In genomic region chr2:146856120-146856519, GRCm38 (mm10) we compare ENCODE assay signal across 8 mouse cellular contexts. TPM values are rescaled to one million over a fixed set of nuclear protein-coding genes. Genes with fewer than 3 reads are reported as not detected.
DNase-seq lines count a peak whose midpoint lies in the region; ATAC-seq and TF ChIP-seq lines count a peak whose summit lies in the region.

No protein-coding gene starts in this region.

- peak overlapping the region; percentile 82 for H3K4me2 ChIP-seq in heart, embryonic 14.5 days (ENCODE audit: low read length)
- H3K4me2 ChIP-seq in embryonic facial prominence, embryonic 12.5 days (replicated peaks), result peak overlapping the region; percentile 62
- H3K4me2 ChIP-seq in intestine, embryonic 14.5 days (ENCODE audit: low read length), result peak overlapping the region; percentile 61

- WGBS in heart, embryonic 14.5 days, result 2% methylated on average over 11 of the region's 11 CpGs
- WGBS in embryonic facial prominence, embryonic 12.5 days, result 3% methylated on average over 11 of the region's 11 CpGs
- WGBS in intestine, embryonic 14.5 days, result 6% methylated on average over 11 of the region's 11 CpGs

- peak overlapping the region; percentile 1 to 78; a peak in 3 of 4 replicates for H3K27ac ChIP-seq in heart, embryonic 14.5 days (replicated peaks in 1 of 2; ENCODE audit: control insufficient read depth in 1 of 2, insufficient read depth in 1 of 2, low read depth in 2 of 2, low read length in 2 of 2)
- H3K27ac ChIP-seq in ES-Bruce4 (ENCODE audit: insufficient read depth, low read length), result no peak overlapping the region
- peak overlapping the region; percentile 55 for H3K27ac ChIP-seq in embryonic facial prominence, embryonic 12.5 days
- peak overlapping the region; percentile 74; the same call in 1 of the 2 replicates for H3K27ac ChIP-seq in intestine, embryonic 14.5 days (ENCODE audit: low read depth)

- TF ChIP-seq EP300 in ES-Bruce4 (IDR thresholded peaks at IDR 0.05; ENCODE audit: insufficient read depth, low read depth, low read length), result no peak

- peak overlapping the region; percentile 83 to 88 for H3K4me3 ChIP-seq in heart, embryonic 14.5 days (ENCODE audit: control insufficient read depth in 1 of 2, insufficient read depth in 1 of 2, low read depth in 1 of 2, low read length in 2 of 2)
- H3K4me3 ChIP-seq in ES-Bruce4 (ENCODE audit: low read depth, low read length), result peak overlapping the region; percentile 91
- peak overlapping the region; percentile 69 for H3K4me3 ChIP-seq in embryonic facial prominence, embryonic 12.5 days
- peak overlapping the region; percentile 90 for H3K4me3 ChIP-seq in intestine, embryonic 14.5 days (ENCODE audit: low read depth, low read length)

- no peak for TF ChIP-seq CTCF in ES-Bruce4 (IDR thresholded peaks at IDR 0.05; ENCODE audit: low read depth, low read length)

- H3K9ac ChIP-seq in heart, embryonic 14.5 days (ENCODE audit: low read length), result peak overlapping the region; percentile 88
- H3K9ac ChIP-seq in ES-Bruce4 (ENCODE audit: low read depth, poor library complexity, severe bottlenecking), result peak overlapping the region; percentile 56
- peak overlapping the region; percentile 65 for H3K9ac ChIP-seq in embryonic facial prominence, embryonic 12.5 days
- H3K9ac ChIP-seq in intestine, embryonic 14.5 days (ENCODE audit: low read length), result peak overlapping the region; percentile 82

- TF ChIP-seq POLR2A in ES-Bruce4 (IDR thresholded peaks at IDR 0.05; ENCODE audit: insufficient read depth, low read length), result no peak

- H3K36me3 ChIP-seq in heart, embryonic 14.5 days (ENCODE audit: control insufficient read depth, insufficient read depth, low read length), result no peaks in the 10 kb centered on the region
- H3K36me3 ChIP-seq in ES-Bruce4 (ENCODE audit: control insufficient read depth, insufficient read depth, low read length, poor library complexity, severe bottlenecking), result no peaks in the 10 kb centered on the region
- no peaks in the 10 kb centered on the region for H3K36me3 ChIP-seq in embryonic facial prominence, embryonic 12.5 days
- H3K36me3 ChIP-seq in intestine, embryonic 14.5 days (ENCODE audit: control insufficient read depth, insufficient read depth, low read length), result no peaks in the 10 kb centered on the region

- H3K27me3 ChIP-seq in heart, embryonic 14.5 days (ENCODE audit: control insufficient read depth, insufficient read depth, low read length), result no peaks in the 10 kb centered on the region
- no peaks in the 10 kb centered on the region for H3K27me3 ChIP-seq in ES-Bruce4 (ENCODE audit: control insufficient read depth, insufficient read depth, low read length, poor library complexity, severe bottlenecking)
- no peaks in the 10 kb centered on the region for H3K27me3 ChIP-seq in embryonic facial prominence, embryonic 12.5 days
- no peaks in the 10 kb centered on the region for H3K27me3 ChIP-seq in intestine, embryonic 14.5 days (replicated peaks; ENCODE audit: control insufficient read depth, insufficient read depth, low read length)

- no peak; the same call in 1 of the 2 replicates for ATAC-seq in heart, embryonic 14.5 days (ENCODE audit: insufficient number of reproducible peaks, insufficient read depth, low FRiP score, low read depth)
- ATAC-seq in embryonic facial prominence, embryonic 12.5 days (ENCODE audit: insufficient number of reproducible peaks, insufficient read depth, low FRiP score, low TSS enrichment), result no peak
- ATAC-seq in intestine, embryonic 14.5 days (replicated peaks; ENCODE audit: low FRiP score, low TSS enrichment, low read depth), result peak; percentile 51
- peak; percentile 55 for ATAC-seq in megakaryocyte-erythroid progenitor cell, adult 5-6 weeks (replicated peaks; ENCODE audit: low FRiP score, low TSS enrichment, poor library complexity, severe bottlenecking)

- 0 out of 4 replicates have a peak, but pooled peaks cover 0 to 4% of the 10 kb centered on the region in 2 experiments for H3K4me1 ChIP-seq in heart, embryonic 14.5 days (ENCODE audit: control insufficient read depth in 2 of 2, insufficient read depth in 2 of 2, low read length in 2 of 2)
- H3K4me1 ChIP-seq in ES-Bruce4 (ENCODE audit: control insufficient read depth, insufficient read depth, low read length), result no peaks in the 10 kb centered on the region
- no peaks in the 10 kb centered on the region for H3K4me1 ChIP-seq in embryonic facial prominence, embryonic 12.5 days
- no peaks in the 10 kb centered on the region for H3K4me1 ChIP-seq in intestine, embryonic 14.5 days (replicated peaks; ENCODE audit: control insufficient read depth, insufficient read depth, low read length)

- H3K9me3 ChIP-seq in heart, embryonic 14.5 days (ENCODE audit: control insufficient read depth, low read length), result no peaks in the 10 kb centered on the region
- no peaks in the 10 kb centered on the region for H3K9me3 ChIP-seq in ES-Bruce4 (replicated peaks; ENCODE audit: control insufficient read depth, insufficient read depth, low read length, poor library complexity, severe bottlenecking)
- no peaks in the 10 kb centered on the region for H3K9me3 ChIP-seq in embryonic facial prominence, embryonic 12.5 days
- no peaks in the 10 kb centered on the region for H3K9me3 ChIP-seq in intestine, embryonic 14.5 days (ENCODE audit: control insufficient read depth, low read length)

- DNase-seq in heart, adult 11 months, result no peak
- peak; percentile 86 for DNase-seq in intestine, embryonic 14.5 days (ENCODE audit: low spot score)
- peak; percentile 72 for DNase-seq in thymus, postnatal 25 days
- DNase-seq in gastrocnemius, postnatal 25 days, result no peak

RNA-seq across cellular contexts. Expression of gene Kiz, which starts 0.5 kb away (rescaled TPM):
- 28.3 and 28.4 TPM in 2 replicates for polyA plus RNA-seq in heart, embryonic 14.5 days (2014; fragmentation: Nextera tagmentation; extraction: Ambion mirVana)
- polyA plus RNA-seq in ES-Bruce4 (2011; ENCODE audit: insufficient read depth, insufficient read length, low read depth, missing spikeins), result 16.6 and 17.9 TPM in 2 replicates
- 27.1 and 29.8 TPM in 2 replicates for polyA plus RNA-seq in embryonic facial prominence, embryonic 12.5 days (2016; fragmentation: Nextera tagmentation; extraction: Ambion mirVana)
- polyA plus RNA-seq in intestine, embryonic 14.5 days (2014; fragmentation: Nextera tagmentation; extraction: Ambion mirVana), result 26.9 and 30.0 TPM in 2 replicates
- total RNA-seq in megakaryocyte-erythroid progenitor cell, adult 5-6 weeks (2014; fragmentation: Nextera tagmentation), result 23.7 and 27.4 TPM in 2 replicates
- 14.7 and 30.1 TPM in 2 replicates for total RNA-seq in megakaryocyte-erythroid progenitor cell, adult 5-6 weeks (2017)
- 10 to 100 TPM; 33.9 to 37.8 TPM for total RNA-seq in gastrocnemius, postnatal 25 days (2021)

Comparison
In these comparisons a context has a peak if more than half of its experiments do, and no peak if none do; other contexts are left out.
1. ATAC-seq: peak in intestine, embryonic 14.5 days (single experiment) and megakaryocyte-erythroid progenitor cell, adult 5-6 weeks (single experiment); none in heart, embryonic 14.5 days (single experiment) and embryonic facial prominence, embryonic 12.5 days (single experiment).
2. DNase-seq: peak in intestine, embryonic 14.5 days (single experiment) and thymus, postnatal 25 days (single experiment); none in heart, adult 11 months (single experiment) and gastrocnemius, postnatal 25 days (single experiment).
3. Peak in every context shown above with its lines, with median percentiles within 50 percentile points of each other: H3K4me2 ChIP-seq, H3K4me3 ChIP-seq and H3K9ac ChIP-seq.